Mouse (Mus musculus) mature B cell (primary cell): ENCODE results near the gene Mzt1.

Experiments
- in situ Hi-C: fragments of 300-500 bp; cut with MboI; formaldehyde crosslinking; loops from 2 replicates; pipeline ENCODE4 v1.14.3; 2019

The Mzt1 gene

GRCm38 (mm10) chr14:99018691-99019090 lies 27.2 kb downstream of the Mzt1 start:
- in situ Hi-C loops = no loop called here

DNA sequence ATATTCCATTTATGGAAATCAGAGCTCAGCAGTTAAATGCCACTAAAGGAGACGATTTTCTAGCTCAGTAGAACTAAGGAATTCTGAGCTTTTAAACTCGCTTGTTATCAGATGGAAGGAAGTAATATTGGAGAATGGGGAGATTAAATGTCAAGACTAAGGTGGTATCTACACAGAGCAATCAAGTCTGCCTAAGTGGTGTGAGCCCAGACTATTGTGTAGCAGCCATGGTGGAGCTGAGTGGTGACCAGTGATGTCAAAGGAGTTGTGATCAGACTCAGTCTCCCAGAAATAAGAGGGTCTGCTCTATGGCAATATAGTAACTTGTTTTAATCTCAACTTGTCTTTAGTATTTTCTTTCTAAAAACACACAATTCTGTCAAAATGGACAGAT lies 35.0 kb downstream of the Mzt1 start:
- in situ Hi-C loops = no loop called here

GRCm38 (mm10) chr14:99010224-99010919 lies 35.6 kb downstream of the Mzt1 start:
- in situ Hi-C loops = no loop called here

DNA sequence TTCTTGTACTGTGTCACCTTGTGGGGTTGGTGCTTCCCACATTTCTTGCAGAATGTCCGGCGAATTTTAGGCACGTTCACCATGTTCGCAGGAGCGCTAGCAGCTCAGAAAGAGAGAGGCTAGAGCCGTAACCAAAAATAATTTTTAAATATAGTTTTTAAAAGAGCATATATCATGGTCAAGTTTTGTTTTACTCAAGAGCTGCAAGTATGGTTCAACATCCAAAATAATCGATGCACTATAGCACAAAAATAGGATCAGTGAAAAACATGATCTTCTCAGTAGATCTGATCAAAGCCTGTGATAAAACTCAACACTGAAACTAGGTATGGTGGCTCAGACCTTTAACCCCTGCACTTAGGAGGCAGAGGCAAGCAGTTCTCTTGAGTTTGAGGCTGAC lies 51.7 kb downstream of the Mzt1 start, which contains the start of gene Rpl36a-ps1:
Gene Rpl36a-ps1, minus strand, starts transcription at position 101 of the 400 bp plus-strand sequence.
- in situ Hi-C loops = no loop called here

DNA sequence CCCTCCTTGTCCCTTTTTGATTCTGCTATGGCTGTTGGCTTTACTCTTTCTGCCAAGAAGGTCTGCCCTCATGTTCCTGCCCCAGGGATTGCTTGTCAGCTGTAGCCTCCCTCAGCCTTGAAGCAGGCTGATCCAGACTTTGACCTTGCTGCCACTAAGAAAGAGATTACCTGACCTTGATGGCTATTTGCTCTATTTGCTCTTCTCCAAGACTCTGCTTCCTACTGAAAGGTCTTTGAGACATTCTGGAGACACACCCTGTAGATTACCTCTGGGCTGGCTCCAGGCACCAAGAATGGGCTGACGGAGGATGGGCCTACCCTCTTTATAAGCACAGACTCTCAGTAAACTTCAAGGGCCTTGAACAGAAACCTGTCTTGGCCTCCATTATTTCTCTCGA lies 53.5 kb downstream of the Mzt1 start:
- in situ Hi-C loops = no loop called here

GRCm38 (mm10) chr14:98990636-98991035 lies 55.3 kb downstream of the Mzt1 start:
- in situ Hi-C loops = no loop called here

DNA sequence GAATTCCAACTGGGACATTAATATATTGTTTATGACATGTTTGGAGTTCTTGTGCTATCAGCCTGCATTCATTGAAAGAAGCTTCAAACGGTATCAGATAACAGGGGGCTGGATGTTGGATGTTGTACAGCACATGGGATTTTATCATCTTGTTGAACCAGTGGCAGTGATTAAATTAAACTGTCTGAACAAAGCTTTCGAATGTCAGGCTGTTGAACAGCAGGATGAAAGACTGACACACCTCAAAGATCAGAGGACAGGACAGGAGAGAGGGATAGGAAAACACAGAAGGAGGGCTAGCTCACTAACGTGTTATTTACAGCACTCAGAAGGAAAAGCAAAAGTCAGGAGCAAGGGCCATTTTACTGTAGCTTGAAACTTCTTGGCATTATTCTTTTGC lies 56.1 kb downstream of the Mzt1 start:
- in situ Hi-C loops = no loop called here
